Mouse (Mus musculus) liver, embryonic 11.5 days (tissue): ENCODE data around the gene Sh3pxd2a. TPM values are rescaled to one million over a fixed set of nuclear protein-coding genes. Genes with fewer than 3 reads are reported as not detected.

ENCODE experiments used
- ATAC-seq: fragments of 200-750 bp; cut with Nextera tagmentation; replicated peaks from 2 replicates; pipeline ENCODE4 v1.8.0; 2017; ENCODE audit warnings: moderate number of reproducible peaks, mild to moderate bottlenecking, moderate TSS enrichment, moderate library complexity; ENCODE audit not compliant: low FRiP score
- DNase-seq: peaks from one replicate; pipeline ENCODE4 v3.0.0-alpha.2; 2017; ENCODE audit warnings: low spot score
- H3K27ac ChIP-seq: fragments of 300-500 bp; sonication (generic); 2 replicates; pipeline ENCODE4 v1.5.1; 2014; ENCODE audit warnings: mild to moderate bottlenecking, low read depth, low read length, control low read depth
- H3K27me3 ChIP-seq: fragments of 300-500 bp; sonication (generic); replicated peaks from 2 replicates; pipeline ENCODE4 v1.6.1; 2014; ENCODE audit warnings: low read length, mixed read lengths; ENCODE audit not compliant: control insufficient read depth, insufficient read depth
- H3K36me3 ChIP-seq: fragments of 300-500 bp; sonication (generic); 2 replicates; pipeline ENCODE4 v1.6.1; 2014; ENCODE audit warnings: mild to moderate bottlenecking, low read length, moderate library complexity, mixed read lengths; ENCODE audit not compliant: control insufficient read depth, insufficient read depth
- H3K4me1 ChIP-seq: fragments of 300-500 bp; sonication (generic); replicated peaks from 2 replicates; pipeline ENCODE4 v1.6.1; 2014; ENCODE audit warnings: low read length, mixed read lengths; ENCODE audit not compliant: control insufficient read depth, insufficient read depth
- H3K4me2 ChIP-seq: fragments of 300-500 bp; sonication (generic); 2 replicates; pipeline ENCODE4 v1.6.1; 2014; ENCODE audit warnings: mild to moderate bottlenecking, control low read depth, moderate library complexity
- H3K4me3 ChIP-seq: fragments of 300-500 bp; sonication (generic); 2 replicates; pipeline ENCODE4 v1.5.1; 2014; ENCODE audit warnings: low read depth, low read length, control low read depth
- H3K9ac ChIP-seq: fragments of 300-500 bp; sonication (generic); 2 replicates; pipeline ENCODE4 v1.6.1; 2014; ENCODE audit warnings: low read depth, low read length, control low read depth
- H3K9me3 ChIP-seq: fragments of 300-500 bp; sonication (generic); 2 replicates; pipeline ENCODE4 v1.6.1; 2016; ENCODE audit warnings: low read length, inconsistent platforms, mixed read lengths; ENCODE audit not compliant: control insufficient read depth
- WGBS: fragments of 180-500 bp; shearing (Covaris S2); extraction: QIAGEN DNeasy Blood & Tissue Kit; methylation state at CpG from one replicate; pipeline ENCODE4 v1.1.7; 2014; 5-methylcytosine and 5-hydroxymethylcytosine counted together
- polyA plus RNA-seq: library from polyadenylated mRNA; unstranded; fragments of >200 nt; fragmentation: Nextera tagmentation; extraction: Ambion mirVana; gene quantifications from 2 replicates; pipeline ENCODE4 v1.2.1, GENCODE M21; 2014

Gene Sh3pxd2a
- polyA plus RNA-seq, 1 experiment from 2014 or later: 3.6 TPM

GRCm38 (mm10) chr19:47291307-47292080 is 172.7 kb downstream of the Sh3pxd2a start:
- Histone ChIP-seq H3K4me1 (peaks cover 3% of the 10 kb centered on the region; the same call in 1 of the 2 replicates), H3K27me3 (no peaks in the 10 kb centered on the region), H3K4me2 (no peak overlapping the region), H3K9ac (no peak overlapping the region), H3K9me3 (no peaks in the 10 kb centered on the region), H3K4me3 (no peak overlapping the region), H3K36me3 (no peaks in the 10 kb centered on the region), H3K27ac (no peak overlapping the region)
- no peak for ATAC-seq
- WGBS: 62% methylated on average over 7 of the region's 7 CpGs
- no peak for DNase-seq

- Histone ChIP-seq H3K4me2 (no peak overlapping the region), H3K27me3 (no peaks in the 10 kb centered on the region), H3K4me1 (no peaks in the 10 kb centered on the region; the same call in 1 of the 2 replicates), H3K36me3 (peaks cover 11% of the 10 kb centered on the region; the same call in 1 of the 2 replicates), H3K27ac (no peak overlapping the region), H3K9ac (no peak overlapping the region), H3K9me3 (no peaks in the 10 kb centered on the region), H3K4me3 (no peak overlapping the region)
- no peak for DNase-seq
- WGBS: 85% methylated on average over 17 of the region's 17 CpGs
- ATAC-seq: no peak
Measured at GRCm38 (mm10) chr19:47286886-47287450, 177.2 kb downstream of the Sh3pxd2a start.

GRCm38 (mm10) chr19:47285581-47285980 is 178.6 kb downstream of the Sh3pxd2a start:
- Histone ChIP-seq H3K9ac (no peak overlapping the region), H3K9me3 (no peaks in the 10 kb centered on the region), H3K27me3 (no peaks in the 10 kb centered on the region), H3K27ac (no peak overlapping the region), H3K4me1 (no peaks in the 10 kb centered on the region; the same call in 1 of the 2 replicates), H3K4me3 (no peak overlapping the region), H3K36me3 (peaks cover 11% of the 10 kb centered on the region; the same call in 1 of the 2 replicates), H3K4me2 (no peak overlapping the region)
- WGBS: 87% methylated on average over 6 of the region's 6 CpGs
- DNase-seq (no peak), ATAC-seq (no peak)

- no peaks in the 10 kb centered on the region; the same call in 1 of the 2 replicates for H3K4me1 ChIP-seq
- no peak overlapping the region for H3K9ac ChIP-seq
- DNase-seq: no peak
- no peak overlapping the region for H3K27ac ChIP-seq
- H3K4me2 ChIP-seq: no peak overlapping the region
- no peaks in the 10 kb centered on the region for H3K9me3 ChIP-seq
- H3K36me3 ChIP-seq: peaks cover 15% of the 10 kb centered on the region
- 93% methylated on average over 17 of the region's 17 CpGs for WGBS
- no peak overlapping the region for H3K4me3 ChIP-seq
- no peak for ATAC-seq
- no peaks in the 10 kb centered on the region for H3K27me3 ChIP-seq
Measured at GRCm38 (mm10) chr19:47282688-47283215, 181.4 kb downstream of the Sh3pxd2a start.

GRCm38 (mm10) chr19:47282050-47282454 is 182.1 kb downstream of the Sh3pxd2a start:
- Histone ChIP-seq H3K36me3 (peaks cover 15% of the 10 kb centered on the region), H3K4me1 (no peaks in the 10 kb centered on the region; the same call in 1 of the 2 replicates), H3K9ac (no peak overlapping the region), H3K4me2 (no peak overlapping the region), H3K4me3 (no peak overlapping the region), H3K9me3 (no peaks in the 10 kb centered on the region), H3K27ac (no peak overlapping the region), H3K27me3 (no peaks in the 10 kb centered on the region)
- no peak for ATAC-seq
- 80% methylated on average over 6 of the region's 6 CpGs for WGBS
- DNase-seq: no peak

- Histone ChIP-seq H3K27ac (no peak overlapping the region), H3K4me1 (no peaks in the 10 kb centered on the region), H3K9ac (no peak overlapping the region), H3K27me3 (no peaks in the 10 kb centered on the region), H3K36me3 (peaks cover 17% of the 10 kb centered on the region), H3K4me2 (no peak overlapping the region), H3K9me3 (no peaks in the 10 kb centered on the region), H3K4me3 (no peak overlapping the region)
- no peak for ATAC-seq
- WGBS: 90% methylated on average over 8 of the region's 9 CpGs
- DNase-seq: no peak
Measured at GRCm38 (mm10) chr19:47280894-47281293, 183.3 kb downstream of the Sh3pxd2a start.

GRCm38 (mm10) chr19:47279788-47280532 is 184.2 kb downstream of the Sh3pxd2a start:
- H3K27me3 ChIP-seq: no peaks in the 10 kb centered on the region
- H3K36me3 ChIP-seq: peaks cover 15% of the 10 kb centered on the region
- H3K4me1 ChIP-seq: no peaks in the 10 kb centered on the region
- 83% methylated on average over 15 of the region's 15 CpGs for WGBS
- no peak overlapping the region for H3K9ac ChIP-seq
- no peaks in the 10 kb centered on the region for H3K9me3 ChIP-seq
- H3K4me3 ChIP-seq: no peak overlapping the region
- no peak overlapping the region for H3K4me2 ChIP-seq
- ATAC-seq (no peak), DNase-seq (no peak)
- no peak overlapping the region for H3K27ac ChIP-seq

- no peaks in the 10 kb centered on the region for H3K4me1 ChIP-seq
- WGBS: 67% methylated on average over 4 of the region's 4 CpGs
- H3K27ac ChIP-seq: no peak overlapping the region
- H3K9me3 ChIP-seq: no peaks in the 10 kb centered on the region
- DNase-seq (no peak), ATAC-seq (no peak)
- no peak overlapping the region for H3K4me3 ChIP-seq
- peaks cover 15% of the 10 kb centered on the region for H3K36me3 ChIP-seq
- no peak overlapping the region for H3K4me2 ChIP-seq
- H3K27me3 ChIP-seq: no peaks in the 10 kb centered on the region
- no peak overlapping the region for H3K9ac ChIP-seq
Measured at GRCm38 (mm10) chr19:47279372-47279771, 184.8 kb downstream of the Sh3pxd2a start.
